Mouse (Mus musculus) liver, adult 2 months (tissue): ENCODE data around the gene Vmn2r118. TPM values are rescaled to one million over a fixed set of nuclear protein-coding genes. Genes with fewer than 3 reads are reported as not detected.

Experiments
- DNase-seq: peaks from one replicate; pipeline ENCODE4 v3.0.0-alpha.2; 2011; ENCODE audit warnings: low read depth, low spot score; ENCODE audit errors: extremely low read depth
- H3K27ac ChIP-seq: fragments of 200-500 bp; replicated peaks from 2 replicates; pipeline ENCODE4 v1.5.1; 2012; ENCODE audit warnings: low read depth, mild to moderate bottlenecking, control low read depth, inconsistent platforms, low read length; ENCODE audit not compliant: insufficient read depth
- H3K27me3 ChIP-seq: fragments of 200-500 bp; 2 replicates; pipeline ENCODE4 v1.6.1; 2012; ENCODE audit warnings: mild to moderate bottlenecking, moderate library complexity, low read length, inconsistent platforms; ENCODE audit not compliant: control insufficient read depth, insufficient read depth
- H3K36me3 ChIP-seq: fragments of 200-500 bp; 2 replicates; pipeline ENCODE4 v1.6.1; 2012; ENCODE audit warnings: low read length, inconsistent platforms; ENCODE audit not compliant: control insufficient read depth, insufficient read depth
- H3K4me1 ChIP-seq: fragments of 200-500 bp; 2 replicates; pipeline ENCODE4 v1.6.1; 2011; ENCODE audit warnings: low read length; ENCODE audit not compliant: control insufficient read depth, insufficient read depth
- H3K4me3 ChIP-seq: fragments of 200-500 bp; 2 replicates; pipeline ENCODE4 v1.5.1; 2011; ENCODE audit warnings: low read depth, mild to moderate bottlenecking, control low read depth, low read length, moderate library complexity; ENCODE audit not compliant: insufficient read depth
- H3K79me2 ChIP-seq: fragments of 200-500 bp; 2 replicates; pipeline ENCODE4 v1.6.1; 2012; ENCODE audit warnings: inconsistent platforms, mild to moderate bottlenecking, low read length, moderate library complexity; ENCODE audit not compliant: control insufficient read depth, insufficient read depth
- H3K9ac ChIP-seq: fragments of 200-500 bp; 2 replicates; pipeline ENCODE4 v1.6.1; 2012; ENCODE audit warnings: low read depth, mild to moderate bottlenecking, control low read depth, inconsistent platforms, low read length
- CTCF ChIP-seq: fragments of 200-500 bp; IDR thresholded peaks from 2 replicates; pipeline ENCODE4 v1.5.1; 2011; ENCODE audit warnings: low read depth, low read length, control low read depth
- POLR2A ChIP-seq: fragments of 200-500 bp; IDR thresholded peaks from 2 replicates; pipeline ENCODE4 v1.6.1; 2011; ENCODE audit warnings: low read length, control low read depth; ENCODE audit not compliant: insufficient read depth; ENCODE audit errors: extremely low read depth
- WGBS: fragments of 180-500 bp; shearing (Covaris S2); methylation state at CpG from one replicate; pipeline ENCODE4 v1.1.7; 2018; 5-methylcytosine and 5-hydroxymethylcytosine counted together
- polyA plus RNA-seq: library from polyadenylated mRNA; depleted of rRNA; stranded (reverse); fragments of >200 nt; gene quantifications from 2 replicates; pipeline ENCODE4 v1.2.3, GENCODE M21; 2012; rRNA removed
- total RNA-seq: library from RNA; depleted of rRNA; stranded (reverse); fragments of >200 nt; gene quantifications from 2 replicates; pipeline ENCODE4 v1.2.3, GENCODE M21; 2014; rRNA removed

Vmn2r118 gene
- total RNA-seq (not detected in 2 replicates), polyA plus RNA-seq (not detected in 2 replicates)

- no peak within 1 kb of the TSS for H3K4me3 ChIP-seq
- no peaks in the 10 kb centered on the region for H3K4me1 ChIP-seq
- 87% methylated on average over 3 of the region's 3 CpGs for WGBS
- no peaks in the 10 kb centered on the region for H3K36me3 ChIP-seq
- DNase-seq = no peak
- no peak within 1 kb of the TSS for H3K9ac ChIP-seq
- H3K27me3 ChIP-seq = no peaks in the 10 kb centered on the region
- H3K27ac ChIP-seq = no peak within 1 kb of the TSS
- TF ChIP-seq POLR2A = no peak
- TF ChIP-seq CTCF = no peak
- H3K79me2 ChIP-seq = no peaks in the 10 kb centered on the region
Measured at GRCm38 (mm10) chr17:55625092-55625491, at the start of gene Vmn2r118. Gene Vmn2r118 (minus strand): TSS chr17:55625192.

- H3K9ac ChIP-seq = no peak overlapping the region
- no peaks in the 10 kb centered on the region for H3K4me1 ChIP-seq
- DNase-seq = no peak
- TF ChIP-seq CTCF = no peak
- no peak for TF ChIP-seq POLR2A
- no peaks in the 10 kb centered on the region for H3K79me2 ChIP-seq
- H3K27me3 ChIP-seq = no peaks in the 10 kb centered on the region
- H3K27ac ChIP-seq = no peak overlapping the region
- peaks cover 17% of the 10 kb centered on the region for H3K36me3 ChIP-seq
- WGBS = 80% methylated on average over 2 of the region's 2 CpGs
- no peak overlapping the region for H3K4me3 ChIP-seq
Measured at GRCm38 (mm10) chr17:55661099-55661498, 36.1 kb upstream of the Vmn2r118 start.

- H3K9ac ChIP-seq = no peak overlapping the region
- no peak overlapping the region for H3K27ac ChIP-seq
- TF ChIP-seq CTCF (no peak), POLR2A (no peak)
- H3K79me2 ChIP-seq = no peaks in the 10 kb centered on the region
- no peaks in the 10 kb centered on the region for H3K4me1 ChIP-seq
- H3K4me3 ChIP-seq = no peak overlapping the region
- no peak for DNase-seq
- H3K27me3 ChIP-seq = no peaks in the 10 kb centered on the region
- H3K36me3 ChIP-seq = no peaks in the 10 kb centered on the region
- WGBS = 47% methylated on average over 1 of the region's 1 CpGs
Measured at GRCm38 (mm10) chr17:55590838-55591237, 34.2 kb downstream of the Vmn2r118 start.

- WGBS = 37% methylated on average over 2 of the region's 2 CpGs
- Histone ChIP-seq H3K27ac (no peak overlapping the region), H3K36me3 (no peaks in the 10 kb centered on the region), H3K27me3 (no peaks in the 10 kb centered on the region), H3K4me3 (no peak overlapping the region), H3K4me1 (no peaks in the 10 kb centered on the region), H3K9ac (no peak overlapping the region), H3K79me2 (no peaks in the 10 kb centered on the region)
- DNase-seq = no peak
- TF ChIP-seq POLR2A (no peak), CTCF (no peak)
Measured at GRCm38 (mm10) chr17:55561774-55562173, 63.2 kb downstream of the Vmn2r118 start.

- no peak for DNase-seq
- Histone ChIP-seq H3K79me2 (no peaks in the 10 kb centered on the region), H3K36me3 (no peaks in the 10 kb centered on the region), H3K4me3 (no peak overlapping the region), H3K27ac (no peak overlapping the region), H3K27me3 (no peaks in the 10 kb centered on the region), H3K9ac (no peak overlapping the region), H3K4me1 (no peaks in the 10 kb centered on the region)
- WGBS = 80% methylated on average over 1 of the region's 1 CpGs
- TF ChIP-seq POLR2A = no peak
- no peak for TF ChIP-seq CTCF
Measured at GRCm38 (mm10) chr17:55548476-55548875, 76.5 kb downstream of the Vmn2r118 start.

Other genes starting within 250 kb of the Vmn2r118 start
- under 0.01 TPM in 1 of 2 replicates, not detected in the other for gene St6gal2, start 179.8 kb downstream of the Vmn2r118 start, total RNA-seq
- not detected in 2 replicates for gene St6gal2, start 179.8 kb downstream of the Vmn2r118 start, polyA plus RNA-seq
- 5.3 and 7.3 TPM in 2 replicates for gene Pot1b, start 87.4 kb upstream of the Vmn2r118 start, total RNA-seq
- 0.55 and 0.62 TPM in 2 replicates for gene Pot1b, start 87.4 kb upstream of the Vmn2r118 start, polyA plus RNA-seq
- 7.5 and 8.2 TPM in 2 replicates for gene Adgre4, start 124.8 kb upstream of the Vmn2r118 start, total RNA-seq
- gene Adgre4, start 124.8 kb upstream of the Vmn2r118 start, polyA plus RNA-seq = 1.1 and 2.4 TPM in 2 replicates